Mouse (Mus musculus): ENCODE results near the gene Cdh1. TPM values are rescaled to one million over a fixed set of nuclear protein-coding genes. Genes with fewer than 3 reads are reported as not detected.

The Cdh1 gene
- polyA plus RNA-seq, 1 experiment from 2014 or later, result 11.0 TPM

GRCm38 (mm10) chr8:106704901-106705321 is 101.8 kb downstream of the Cdh1 start:
- Histone ChIP-seq H3K36me3 (ENCODE audit: control insufficient read depth, insufficient read depth, low read length) (peaks cover 4% of the 10 kb centered on the region; the same call in 1 of the 2 replicates), H3K4me3 (ENCODE audit: low read depth, low read length) (no peak overlapping the region), H3K4me1 (replicated peaks; ENCODE audit: control insufficient read depth, insufficient read depth, low read length) (0 out of 2 replicates have a peak, but pooled peaks cover 2% of the 10 kb centered on the region), H3K9ac (ENCODE audit: low read depth, low read length) (no peak overlapping the region), H3K4me2 (no peak overlapping the region), H3K27ac (ENCODE audit: low read depth, low read length) (peak overlapping the region; percentile 53; the same call in 1 of the 2 replicates), H3K27me3 (replicated peaks; ENCODE audit: control insufficient read depth, insufficient read depth, low read length) (no peaks in the 10 kb centered on the region), H3K9me3 (ENCODE audit: control insufficient read depth, low read length) (no peaks in the 10 kb centered on the region)
- no peak for DNase-seq (ENCODE audit: low spot score)
- peak; percentile 41; the same call in 1 of the 2 replicates for ATAC-seq (replicated peaks; ENCODE audit: low FRiP score)
- 61% methylated on average over 9 of the region's 9 CpGs for WGBS

GRCm38 (mm10) chr8:106706194-106706593 is 103.0 kb downstream of the Cdh1 start:
- Histone ChIP-seq H3K9ac (ENCODE audit: low read depth, low read length) (no peak overlapping the region), H3K4me1 (replicated peaks; ENCODE audit: control insufficient read depth, insufficient read depth, low read length) (0 out of 2 replicates have a peak, but pooled peaks cover 2% of the 10 kb centered on the region), H3K27me3 (replicated peaks; ENCODE audit: control insufficient read depth, insufficient read depth, low read length) (no peaks in the 10 kb centered on the region), H3K9me3 (ENCODE audit: control insufficient read depth, low read length) (no peaks in the 10 kb centered on the region), H3K4me2 (no peak overlapping the region), H3K27ac (ENCODE audit: low read depth, low read length) (no peak overlapping the region), H3K4me3 (ENCODE audit: low read depth, low read length) (no peak overlapping the region), H3K36me3 (ENCODE audit: control insufficient read depth, insufficient read depth, low read length) (no peaks in the 10 kb centered on the region)
- WGBS, result 82% methylated on average over 6 of the region's 6 CpGs
- DNase-seq (ENCODE audit: low spot score) (no peak), ATAC-seq (replicated peaks; ENCODE audit: low FRiP score) (no peak)

GRCm38 (mm10) chr8:106710002-106710401 is 106.9 kb downstream of the Cdh1 start:
- Histone ChIP-seq H3K4me1 (replicated peaks; ENCODE audit: control insufficient read depth, insufficient read depth, low read length) (no peaks in the 10 kb centered on the region), H3K4me3 (ENCODE audit: low read depth, low read length) (no peak overlapping the region), H3K27ac (ENCODE audit: low read depth, low read length) (no peak overlapping the region), H3K36me3 (ENCODE audit: control insufficient read depth, insufficient read depth, low read length) (no peaks in the 10 kb centered on the region), H3K9me3 (ENCODE audit: control insufficient read depth, low read length) (no peaks in the 10 kb centered on the region), H3K4me2 (no peak overlapping the region), H3K9ac (ENCODE audit: low read depth, low read length) (no peak overlapping the region), H3K27me3 (replicated peaks; ENCODE audit: control insufficient read depth, insufficient read depth, low read length) (no peaks in the 10 kb centered on the region)
- DNase-seq (ENCODE audit: low spot score) (no peak), ATAC-seq (replicated peaks; ENCODE audit: low FRiP score) (no peak)
- WGBS, result 92% methylated on average over 2 of the region's 2 CpGs

- H3K4me3 ChIP-seq (ENCODE audit: low read depth, low read length), result no peak overlapping the region
- WGBS, result 97% methylated on average over 3 of the region's 3 CpGs
- no peaks in the 10 kb centered on the region for H3K9me3 ChIP-seq (ENCODE audit: control insufficient read depth, low read length)
- DNase-seq (ENCODE audit: low spot score), result no peak
- no peaks in the 10 kb centered on the region for H3K36me3 ChIP-seq (ENCODE audit: control insufficient read depth, insufficient read depth, low read length)
- no peaks in the 10 kb centered on the region for H3K27me3 ChIP-seq (replicated peaks; ENCODE audit: control insufficient read depth, insufficient read depth, low read length)
- no peak for ATAC-seq (replicated peaks; ENCODE audit: low FRiP score)
- H3K9ac ChIP-seq (ENCODE audit: low read depth, low read length), result no peak overlapping the region
- no peaks in the 10 kb centered on the region for H3K4me1 ChIP-seq (replicated peaks; ENCODE audit: control insufficient read depth, insufficient read depth, low read length)
- no peak overlapping the region for H3K4me2 ChIP-seq
- H3K27ac ChIP-seq (ENCODE audit: low read depth, low read length), result no peak overlapping the region
Measured at GRCm38 (mm10) chr8:106712487-106712886, 109.3 kb downstream of the Cdh1 start.

- 67% methylated on average over 4 of the region's 4 CpGs for WGBS
Measured at GRCm38 (mm10) chr8:106714297-106714696, 111.1 kb downstream of the Cdh1 start.

GRCm38 (mm10) chr8:106718091-106718500 is 114.9 kb downstream of the Cdh1 start:
- no peaks in the 10 kb centered on the region for H3K27me3 ChIP-seq (replicated peaks; ENCODE audit: control insufficient read depth, insufficient read depth, low read length)
- H3K9me3 ChIP-seq (ENCODE audit: control insufficient read depth, low read length), result no peaks in the 10 kb centered on the region
- H3K4me1 ChIP-seq (replicated peaks; ENCODE audit: control insufficient read depth, insufficient read depth, low read length), result no peaks in the 10 kb centered on the region; the same call in 1 of the 2 replicates
- H3K9ac ChIP-seq (ENCODE audit: low read depth, low read length), result no peak overlapping the region
- H3K4me2 ChIP-seq, result no peak overlapping the region
- no peak overlapping the region for H3K4me3 ChIP-seq (ENCODE audit: low read depth, low read length)
- ATAC-seq (replicated peaks; ENCODE audit: low FRiP score), result no peak
- peak; percentile 46 for DNase-seq (ENCODE audit: low spot score)
- H3K27ac ChIP-seq (ENCODE audit: low read depth, low read length), result no peak overlapping the region
- H3K36me3 ChIP-seq (ENCODE audit: control insufficient read depth, insufficient read depth, low read length), result no peaks in the 10 kb centered on the region
- WGBS, result 40% methylated on average over 17 of the region's 17 CpGs

More at GRCm38 (mm10) chr8:106714297-106714696, 111.1 kb downstream of the Cdh1 start:
- Histone ChIP-seq H3K4me2 (no peak overlapping the region), H3K27ac (ENCODE audit: low read depth, low read length) (no peak overlapping the region), H3K27me3 (replicated peaks; ENCODE audit: control insufficient read depth, insufficient read depth, low read length) (no peaks in the 10 kb centered on the region), H3K4me3 (ENCODE audit: low read depth, low read length) (no peak overlapping the region), H3K9ac (ENCODE audit: low read depth, low read length) (no peak overlapping the region), H3K4me1 (replicated peaks; ENCODE audit: control insufficient read depth, insufficient read depth, low read length) (no peaks in the 10 kb centered on the region; the same call in 1 of the 2 replicates), H3K9me3 (ENCODE audit: control insufficient read depth, low read length) (no peaks in the 10 kb centered on the region), H3K36me3 (ENCODE audit: control insufficient read depth, insufficient read depth, low read length) (no peaks in the 10 kb centered on the region)
- DNase-seq (ENCODE audit: low spot score) (no peak), ATAC-seq (replicated peaks; ENCODE audit: low FRiP score) (no peak)

Other genes with a start within 250 kb of the Cdh1 start
- 7.9 and 9.2 TPM in 2 replicates for gene Zfp90, start 188.0 kb upstream of the Cdh1 start, polyA plus RNA-seq (2014; fragmentation: Nextera tagmentation; extraction: Ambion mirVana)
- gene 6030452D12Rik, start 102.8 kb upstream of the Cdh1 start, polyA plus RNA-seq (2014; fragmentation: Nextera tagmentation; extraction: Ambion mirVana), result not detected in 2 replicates
- gene Cdh3, start 92.5 kb upstream of the Cdh1 start, polyA plus RNA-seq (2014; fragmentation: Nextera tagmentation; extraction: Ambion mirVana), result 12.5 and 13.2 TPM in 2 replicates
- 11.9 and 15.4 TPM in 2 replicates for gene Gm10073, start 29.9 kb upstream of the Cdh1 start, polyA plus RNA-seq (2014; fragmentation: Nextera tagmentation; extraction: Ambion mirVana)
- 8.8 and 9.6 TPM in 2 replicates for gene Tango6, start 79.7 kb downstream of the Cdh1 start, polyA plus RNA-seq (2014; fragmentation: Nextera tagmentation; extraction: Ambion mirVana)